Mouse (Mus musculus) kidney, adult 2 months (tissue): ENCODE measurements around the gene St3gal2. TPM values are rescaled to one million over a fixed set of nuclear protein-coding genes. Genes with fewer than 3 reads are reported as not detected.
"Not testable (repeated sequence)": the region's sequence is repeated elsewhere in the genome, so short reads cannot be mapped to it uniquely, and the experiment has no call there.

Experiments
- DNase-seq: peaks from one replicate; pipeline ENCODE4 v3.0.0; 2021
- H3K27ac ChIP-seq: fragments of 200-500 bp; 2 replicates; pipeline ENCODE4 v1.5.1; 2012; ENCODE audit warnings: low read depth, low read length, control low read depth, inconsistent platforms; ENCODE audit not compliant: insufficient read depth
- H3K27me3 ChIP-seq: fragments of 200-500 bp; replicated peaks from 2 replicates; pipeline ENCODE4 v1.6.1; 2012; ENCODE audit warnings: mild to moderate bottlenecking, moderate library complexity, low read length, inconsistent platforms; ENCODE audit not compliant: control insufficient read depth, insufficient read depth
- H3K36me3 ChIP-seq: fragments of 200-500 bp; 2 replicates; pipeline ENCODE4 v1.6.1; 2012; ENCODE audit warnings: mild to moderate bottlenecking, moderate library complexity, low read length, inconsistent platforms; ENCODE audit not compliant: control insufficient read depth, insufficient read depth
- H3K4me1 ChIP-seq: fragments of 200-500 bp; 2 replicates; pipeline ENCODE4 v1.6.1; 2011; ENCODE audit warnings: low read length; ENCODE audit not compliant: control insufficient read depth, insufficient read depth
- H3K4me3 ChIP-seq: fragments of 200-500 bp; 2 replicates; pipeline ENCODE4 v1.5.1; 2011; ENCODE audit warnings: mild to moderate bottlenecking, low read depth, low read length, control low read depth; ENCODE audit not compliant: insufficient read depth
- CTCF ChIP-seq: fragments of 200-500 bp; conservative IDR thresholded peaks from 2 replicates; pipeline ENCODE4 v1.5.1; 2011; ENCODE audit warnings: low read depth, mild to moderate bottlenecking, control low read depth, low read length, moderate library complexity, mixed read lengths; ENCODE audit not compliant: insufficient read depth, insufficient read length
- POLR2A ChIP-seq: fragments of 200-500 bp; IDR thresholded peaks from one replicate; pipeline ENCODE4 v1.6.1; 2011; ENCODE audit warnings: low read depth, low read length, control low read depth
- WGBS: fragments of 180-500 bp; shearing (Covaris S2); methylation state at CpG from one replicate; pipeline ENCODE4 v1.1.7; 2018; 5-methylcytosine and 5-hydroxymethylcytosine counted together
- polyA plus RNA-seq: library from polyadenylated mRNA; depleted of rRNA; stranded (reverse); fragments of >200 nt; gene quantifications from 2 replicates; pipeline ENCODE4 v1.2.3, GENCODE M21; 2012

Gene St3gal2
- polyA plus RNA-seq, 1 experiment = 28.6 TPM

DNA sequence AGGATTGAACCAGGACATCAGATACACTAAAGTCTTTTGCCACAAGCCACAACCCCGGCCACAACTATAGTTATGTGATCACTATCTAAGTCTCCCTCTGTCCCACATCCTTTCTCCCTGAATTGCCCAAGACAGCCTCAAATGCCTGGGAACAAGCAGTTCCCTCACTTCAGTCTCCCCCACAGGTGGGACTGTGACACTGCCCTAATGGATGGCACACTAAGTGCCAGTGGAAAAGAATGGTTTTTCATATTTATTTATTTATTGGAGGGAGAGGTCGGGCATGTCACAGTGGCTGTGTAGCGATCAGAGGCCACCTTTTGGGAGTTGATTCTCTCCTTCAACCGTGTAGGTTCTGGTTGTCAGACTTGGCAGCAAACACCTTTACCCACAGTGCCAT lies 26.0 kb downstream of the St3gal2 start:
- Histone ChIP-seq H3K4me1 (peaks cover 14% of the 10 kb centered on the region), H3K27me3 (no peaks in the 10 kb centered on the region), H3K4me3 (no peak overlapping the region), H3K27ac (no peak overlapping the region), H3K36me3 (no peaks in the 10 kb centered on the region)
- 55% methylated on average over 4 of the region's 4 CpGs for WGBS
- TF ChIP-seq POLR2A (no peak), CTCF (no peak)
- DNase-seq = no peak

DNA sequence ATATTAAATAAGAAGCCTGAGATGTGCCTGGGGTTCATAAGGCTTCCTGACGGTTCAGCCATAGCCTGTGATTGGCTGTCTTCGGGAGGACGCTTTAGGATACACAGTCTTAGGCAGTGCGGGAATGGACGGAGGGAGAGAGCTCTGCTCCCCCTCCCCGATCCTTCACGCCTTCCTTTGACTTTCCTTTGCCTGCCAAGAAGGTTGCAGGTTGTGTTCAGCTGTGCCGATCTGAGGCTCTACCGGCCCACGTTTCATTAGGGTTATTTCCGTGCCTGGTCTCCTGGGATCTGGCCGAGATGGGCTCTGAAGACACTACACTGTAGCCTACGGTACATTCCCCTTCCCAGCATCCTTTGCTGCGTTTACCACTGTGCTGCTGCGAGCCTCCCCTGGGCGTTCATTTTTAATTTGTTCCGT lies 30.4 kb downstream of the St3gal2 start:
- peak; percentile 71 for DNase-seq
- H3K36me3 ChIP-seq = no peaks in the 10 kb centered on the region
- 70% methylated on average over 17 of the region's 17 CpGs for WGBS
- H3K27me3 ChIP-seq = no peaks in the 10 kb centered on the region
- H3K27ac ChIP-seq = peak overlapping the region; percentile 9; the same call in 1 of the 2 replicates
- H3K4me1 ChIP-seq = peaks cover 6% of the 10 kb centered on the region
- peak overlapping the region; percentile 17; the same call in 1 of the 2 replicates for H3K4me3 ChIP-seq
- TF ChIP-seq POLR2A (no peak), CTCF (no peak)

DNA sequence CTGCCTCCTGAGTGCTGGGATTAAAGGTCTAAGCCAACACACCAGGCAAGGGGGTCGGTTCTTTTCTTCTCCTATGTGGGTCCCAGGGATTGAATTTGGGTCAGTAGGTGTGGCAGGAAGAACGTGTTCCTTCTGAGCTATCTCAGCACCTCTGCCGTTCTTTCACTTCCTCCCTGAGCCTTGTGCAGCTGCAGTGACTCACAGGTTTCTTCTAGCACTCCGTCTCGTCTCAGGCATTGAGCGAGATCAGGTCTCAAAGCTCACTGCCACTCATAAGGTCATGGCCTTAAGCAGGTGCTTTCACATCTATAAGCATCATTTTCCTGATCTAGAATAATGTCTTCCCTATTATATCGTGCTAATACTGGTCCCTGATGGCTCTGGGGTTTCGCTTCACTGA lies 35.1 kb downstream of the St3gal2 start:
- Histone ChIP-seq H3K27me3 (no peaks in the 10 kb centered on the region), H3K4me3 (no peak overlapping the region), H3K4me1 (no peaks in the 10 kb centered on the region), H3K36me3 (peaks cover 1% of the 10 kb centered on the region; the same call in 1 of the 2 replicates), H3K27ac (no peak overlapping the region)
- TF ChIP-seq CTCF (no peak), POLR2A (no peak)
- WGBS = 65% methylated on average over 8 of the region's 8 CpGs
- no peak for DNase-seq

DNA sequence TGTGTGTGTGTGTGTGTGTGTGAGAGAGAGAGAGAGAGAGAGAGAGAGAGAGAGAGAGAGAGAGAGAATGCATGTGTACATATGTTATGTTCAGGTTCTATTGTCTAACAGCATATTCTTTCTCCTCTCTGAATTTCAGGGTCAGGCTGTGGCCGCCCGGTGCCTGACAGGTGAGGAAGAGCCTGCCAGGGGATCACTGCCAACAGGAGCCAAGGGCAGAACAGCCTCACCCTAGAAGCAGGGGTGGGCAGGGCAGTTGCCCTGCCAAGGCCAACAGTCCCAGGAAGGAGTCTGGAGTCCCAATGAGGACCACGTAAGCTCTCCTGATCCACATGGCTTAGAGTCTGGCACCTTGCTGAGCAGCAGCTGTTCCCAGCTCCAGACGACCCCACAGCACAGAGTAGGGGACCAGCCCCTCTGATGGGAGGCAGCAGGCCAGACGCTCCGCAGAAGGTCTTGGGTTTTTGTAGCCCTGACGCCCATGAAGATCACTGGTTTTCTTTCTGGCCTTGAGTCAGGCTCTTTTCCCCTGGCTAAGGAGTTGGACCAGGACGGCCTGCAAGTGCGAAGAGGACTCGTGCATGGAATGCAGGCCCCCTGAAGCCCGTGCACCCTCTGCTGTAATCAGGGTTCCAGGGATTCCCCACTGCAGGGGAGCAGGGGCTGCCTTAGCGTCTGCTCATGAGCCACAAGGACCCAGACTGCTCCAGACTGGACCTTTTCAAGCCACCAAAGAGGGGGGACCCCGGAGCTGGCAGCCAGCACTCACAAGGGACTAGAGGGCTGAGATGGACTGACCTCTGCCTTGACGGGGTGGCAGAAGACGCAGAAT lies 37.1 kb downstream of the St3gal2 start:
- Histone ChIP-seq H3K36me3 (peaks cover 1% of the 10 kb centered on the region; the same call in 1 of the 2 replicates), H3K27ac (no peak overlapping the region), H3K27me3 (no peaks in the 10 kb centered on the region), H3K4me1 (no peaks in the 10 kb centered on the region), H3K4me3 (no peak overlapping the region)
- no peak for DNase-seq
- TF ChIP-seq CTCF = no peak
- TF ChIP-seq POLR2A = no peak
- WGBS = 85% methylated on average over 15 of the region's 15 CpGs

DNA sequence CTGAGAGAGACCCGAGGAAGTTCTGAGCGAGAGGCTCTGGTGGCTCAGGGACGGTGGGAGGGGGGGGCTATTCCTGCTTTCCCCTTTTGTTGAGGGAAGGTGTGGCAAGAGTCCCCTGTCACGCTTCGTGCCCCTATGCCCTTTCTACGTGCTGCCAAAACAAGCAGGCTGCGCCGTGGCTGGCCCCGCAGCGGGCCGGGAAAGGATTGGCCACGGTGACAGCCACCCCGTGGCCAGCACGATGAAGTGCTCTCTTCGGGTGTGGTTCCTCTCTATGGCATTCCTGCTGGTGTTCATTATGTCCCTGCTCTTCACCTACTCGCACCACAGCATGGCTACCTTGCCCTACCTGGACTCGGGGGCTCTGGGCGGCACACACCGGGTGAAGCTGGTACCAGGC lies 37.7 kb downstream of the St3gal2 start:
- Histone ChIP-seq H3K4me3 (no peak overlapping the region), H3K4me1 (no peaks in the 10 kb centered on the region), H3K27ac (no peak overlapping the region), H3K36me3 (peaks cover 1% of the 10 kb centered on the region), H3K27me3 (no peaks in the 10 kb centered on the region)
- DNase-seq = peak; percentile 19
- WGBS = 78% methylated on average over 19 of the region's 19 CpGs
- TF ChIP-seq CTCF = no peak
- no peak for TF ChIP-seq POLR2A

DNA sequence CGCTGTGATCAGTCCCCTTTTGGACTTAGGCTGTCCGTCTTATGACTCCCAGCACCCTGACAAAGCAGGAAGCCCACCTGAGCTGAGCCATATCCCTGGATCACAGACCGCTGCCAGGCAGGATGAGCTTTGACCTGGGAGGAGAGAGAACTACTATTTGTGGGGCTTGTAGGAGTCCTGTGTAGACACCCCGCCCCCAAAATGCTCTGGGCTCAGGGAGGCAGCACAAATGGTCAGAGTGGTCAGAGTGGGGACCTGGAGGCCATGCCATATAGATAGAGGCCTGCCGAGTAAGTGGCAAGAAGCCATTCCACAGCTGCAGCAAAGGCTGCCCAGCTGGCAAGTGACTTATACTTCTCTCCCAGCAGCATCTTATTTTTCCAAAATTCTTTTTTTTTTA lies 38.4 kb downstream of the St3gal2 start:
- WGBS = 72% methylated on average over 5 of the region's 5 CpGs
- Histone ChIP-seq H3K4me1 (no peaks in the 10 kb centered on the region), H3K27me3 (no peaks in the 10 kb centered on the region), H3K27ac (no peak overlapping the region), H3K4me3 (no peak overlapping the region), H3K36me3 (peaks cover 1% of the 10 kb centered on the region)
- TF ChIP-seq CTCF (no peak), POLR2A (no peak)
- no peak for DNase-seq

DNA sequence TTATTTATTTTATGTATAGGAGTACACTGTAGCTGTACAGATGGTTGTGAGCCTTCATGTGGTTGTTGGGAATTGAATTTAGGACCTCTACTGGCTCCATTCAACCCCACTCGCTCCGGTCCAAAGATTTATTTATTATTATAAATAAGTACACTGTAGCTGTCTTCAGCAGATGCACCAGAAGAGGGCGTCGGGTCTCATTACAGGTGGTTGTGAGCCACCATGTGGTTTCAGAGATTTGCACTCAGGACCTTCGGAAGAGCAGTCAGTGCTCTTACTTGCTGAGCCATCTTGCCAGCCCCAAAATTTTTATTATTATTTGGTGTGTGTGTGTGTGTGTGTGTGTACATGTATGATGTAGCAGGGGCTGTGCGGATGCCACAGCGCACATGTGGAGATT lies 38.8 kb downstream of the St3gal2 start:
- not testable (repeated sequence) for H3K4me1 ChIP-seq, H3K36me3 ChIP-seq, H3K27me3 ChIP-seq, H3K4me3 ChIP-seq, H3K27ac ChIP-seq, DNase-seq
- TF ChIP-seq CTCF = 0 out of 2 replicates have a peak, but pooled peaks have one; percentile 5
- 88% methylated on average over 7 of the region's 7 CpGs for WGBS
